Mouse (Mus musculus): ENCODE results near the gene Ppp6r1.

Gene Ppp6r1

DNA sequence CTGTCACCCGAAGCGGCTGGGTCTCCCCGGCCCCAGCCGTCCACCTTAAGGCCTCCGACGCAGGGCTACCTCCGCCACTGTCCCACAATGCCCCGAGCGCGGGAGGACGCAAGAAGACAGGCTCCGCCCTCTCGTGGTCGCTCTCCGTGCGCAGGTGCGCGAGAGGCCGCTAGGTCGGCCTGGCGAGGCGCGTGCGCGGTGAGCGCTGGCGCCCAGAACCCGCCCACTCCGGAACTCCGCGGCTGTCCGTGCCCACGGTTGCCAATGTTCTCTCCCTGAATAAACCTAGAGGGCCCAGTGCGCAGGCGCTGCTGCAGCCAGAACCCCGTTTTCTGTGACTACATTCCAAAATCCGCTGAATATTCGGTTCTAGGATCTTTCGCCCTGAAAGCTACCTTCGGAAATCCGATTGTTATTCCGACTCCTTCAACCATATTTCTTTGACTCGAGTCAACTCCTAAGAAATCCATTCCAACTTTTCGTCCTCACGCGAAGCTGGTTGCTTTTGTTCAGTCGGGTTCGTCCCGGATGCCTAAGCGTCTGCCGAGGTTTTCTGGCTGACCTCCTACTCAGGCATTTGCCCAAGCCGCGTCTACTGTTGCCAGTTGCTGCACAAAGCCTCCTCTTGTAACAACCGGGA is at the start of gene Ppp6r1:
Gene Ppp6r1, minus strand, starts transcription at position 108 of the 640 bp plus-strand sequence.
- peak; percentile 96 for DNase-seq (ENCODE audit: low read depth, low spot score)

DNA sequence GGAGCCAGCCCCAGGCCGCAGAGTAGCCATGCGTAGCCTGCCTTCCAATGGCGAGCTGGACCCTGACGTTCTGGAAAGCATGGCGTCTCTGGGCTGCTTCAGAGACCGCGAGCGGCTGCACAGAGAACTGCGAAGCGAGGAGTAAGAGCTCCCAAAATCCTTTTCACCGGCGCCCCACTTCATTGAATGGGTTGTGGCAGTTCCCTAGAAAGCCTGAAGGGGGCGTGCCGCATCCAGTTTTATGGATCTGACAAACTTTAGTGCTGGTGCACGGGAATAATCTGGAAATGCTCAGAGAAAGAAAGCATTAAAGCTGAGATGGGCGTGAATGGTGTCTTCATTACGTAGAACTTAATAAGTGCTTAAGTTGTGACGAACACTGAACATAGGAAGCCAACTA is 46.3 kb upstream of the Ppp6r1 start:
- DNase-seq (ENCODE audit: low read depth, low spot score), result peak; percentile 88

DNA sequence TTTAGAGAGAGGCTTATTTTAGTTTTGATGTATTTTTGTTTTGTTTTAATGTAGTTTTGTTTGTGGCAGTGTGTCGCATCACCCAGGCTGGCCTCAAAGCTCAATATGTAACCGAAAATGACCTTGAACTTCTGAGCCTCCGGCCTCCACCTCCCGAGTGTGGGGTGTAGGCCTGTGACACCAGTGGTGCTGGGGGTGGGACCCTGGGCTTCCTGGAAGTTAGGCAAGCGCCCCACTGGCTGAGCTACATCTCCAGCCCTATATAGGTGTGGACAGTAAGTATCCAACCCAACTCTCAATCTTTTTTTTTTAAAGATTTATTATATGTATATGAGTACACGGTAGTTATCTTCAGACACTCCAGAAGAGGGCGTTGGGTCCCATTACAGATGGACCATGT is 44.4 kb upstream of the Ppp6r1 start:
- peak; percentile 71 for DNase-seq (ENCODE audit: low read depth, low spot score)

DNA sequence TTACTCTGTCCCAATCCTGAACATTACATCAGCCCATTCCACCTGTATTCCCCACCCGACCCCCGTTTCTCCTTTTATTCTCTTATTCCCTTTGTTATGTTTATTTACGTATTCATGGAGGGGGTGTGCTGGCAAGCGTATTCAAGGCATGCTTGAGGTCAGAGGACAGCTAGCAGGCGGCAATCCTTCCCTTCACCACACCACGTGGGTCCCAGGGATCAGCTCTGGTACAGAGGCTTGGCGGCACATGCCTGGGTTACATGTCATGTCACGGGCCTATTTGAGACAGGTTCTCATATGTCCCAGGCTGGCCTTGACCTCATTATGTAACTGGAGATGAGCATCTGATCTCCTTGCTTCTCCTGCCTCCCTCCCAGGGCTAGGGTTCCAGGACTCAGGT is 43.5 kb upstream of the Ppp6r1 start:
- DNase-seq (ENCODE audit: low read depth, low spot score), result peak; percentile 94

DNA sequence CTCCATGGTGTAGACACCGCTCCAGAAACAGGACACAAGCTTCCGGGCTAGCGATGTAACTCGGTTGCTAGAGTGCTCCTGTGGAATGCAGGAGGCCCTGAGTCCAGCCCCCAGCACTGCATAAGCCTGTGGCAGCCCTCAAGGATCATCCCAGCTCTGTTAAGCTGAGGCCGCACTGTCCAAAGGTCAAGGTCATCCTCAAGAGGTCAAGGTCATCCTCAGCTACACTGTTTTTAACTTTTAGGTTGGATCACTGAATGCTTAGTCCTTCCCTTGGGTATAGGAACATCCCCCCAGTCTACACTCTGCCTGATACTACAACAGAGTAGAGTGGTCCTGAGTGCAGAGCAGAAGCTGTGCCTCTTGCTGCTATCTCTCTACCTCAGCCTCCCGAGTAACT is 34.2 kb upstream of the Ppp6r1 start:
- peak; percentile 89 for DNase-seq (ENCODE audit: low read depth, low spot score)

DNA sequence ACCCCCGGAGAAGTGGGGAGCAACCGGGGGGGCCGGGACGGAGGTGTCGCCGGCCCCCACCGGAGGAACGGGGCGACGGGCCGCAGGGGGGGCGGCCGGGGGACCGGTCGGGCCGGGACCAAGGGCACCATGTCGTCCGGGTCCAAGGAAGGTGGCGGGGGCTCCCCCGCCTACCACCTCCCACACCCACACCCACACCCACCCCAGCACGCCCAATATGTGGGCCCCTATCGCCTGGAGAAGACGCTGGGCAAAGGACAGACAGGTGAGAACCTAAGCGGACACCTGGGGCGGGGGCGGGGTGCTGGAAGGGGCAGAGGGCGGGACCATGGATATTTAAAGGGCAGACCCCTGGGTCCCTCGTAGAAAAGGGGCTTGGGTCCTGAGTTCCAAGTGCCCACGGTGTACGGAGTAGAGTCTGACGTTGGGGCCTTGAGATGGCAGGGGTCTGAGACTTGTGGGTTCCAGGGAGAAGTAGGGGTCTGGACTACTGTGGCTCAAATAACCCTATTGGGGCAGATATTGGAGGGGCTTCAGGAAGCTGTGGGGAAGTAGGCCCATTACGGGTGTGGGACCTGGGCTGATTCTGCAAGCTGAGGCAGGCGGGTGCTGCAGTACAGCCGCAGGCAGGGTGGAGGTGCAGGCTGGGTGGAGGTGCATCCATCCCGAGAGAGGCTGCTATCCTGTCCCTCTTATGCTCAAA is 32.3 kb upstream of the Ppp6r1 start:
- no peak for DNase-seq (ENCODE audit: low read depth, low spot score)

DNA sequence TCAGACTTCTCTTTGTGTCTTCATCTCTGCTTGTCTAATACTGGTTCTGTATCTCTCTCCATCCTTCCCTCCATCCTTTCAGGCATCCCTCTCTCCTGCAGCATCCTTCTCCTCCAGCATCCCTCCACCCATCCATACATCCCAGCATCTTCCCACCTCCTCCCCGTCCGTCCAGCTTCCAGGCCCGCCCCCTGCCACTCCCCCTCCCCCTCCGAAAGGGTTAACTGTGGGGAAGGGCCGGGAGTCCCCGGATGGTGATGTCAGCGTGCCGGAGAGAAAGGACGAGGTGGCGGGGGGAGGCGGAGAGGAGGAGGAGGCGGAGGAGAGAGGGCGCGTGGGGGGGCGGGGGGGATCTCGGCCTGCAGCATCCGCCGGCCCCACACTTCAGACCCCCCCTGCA is 31.6 kb upstream of the Ppp6r1 start, which contains the start of gene Brsk1:
Gene Brsk1, plus strand, starts transcription at position 218 of the 400 bp plus-strand sequence.
- peak; percentile 92 for DNase-seq (ENCODE audit: low read depth, low spot score)

DNA sequence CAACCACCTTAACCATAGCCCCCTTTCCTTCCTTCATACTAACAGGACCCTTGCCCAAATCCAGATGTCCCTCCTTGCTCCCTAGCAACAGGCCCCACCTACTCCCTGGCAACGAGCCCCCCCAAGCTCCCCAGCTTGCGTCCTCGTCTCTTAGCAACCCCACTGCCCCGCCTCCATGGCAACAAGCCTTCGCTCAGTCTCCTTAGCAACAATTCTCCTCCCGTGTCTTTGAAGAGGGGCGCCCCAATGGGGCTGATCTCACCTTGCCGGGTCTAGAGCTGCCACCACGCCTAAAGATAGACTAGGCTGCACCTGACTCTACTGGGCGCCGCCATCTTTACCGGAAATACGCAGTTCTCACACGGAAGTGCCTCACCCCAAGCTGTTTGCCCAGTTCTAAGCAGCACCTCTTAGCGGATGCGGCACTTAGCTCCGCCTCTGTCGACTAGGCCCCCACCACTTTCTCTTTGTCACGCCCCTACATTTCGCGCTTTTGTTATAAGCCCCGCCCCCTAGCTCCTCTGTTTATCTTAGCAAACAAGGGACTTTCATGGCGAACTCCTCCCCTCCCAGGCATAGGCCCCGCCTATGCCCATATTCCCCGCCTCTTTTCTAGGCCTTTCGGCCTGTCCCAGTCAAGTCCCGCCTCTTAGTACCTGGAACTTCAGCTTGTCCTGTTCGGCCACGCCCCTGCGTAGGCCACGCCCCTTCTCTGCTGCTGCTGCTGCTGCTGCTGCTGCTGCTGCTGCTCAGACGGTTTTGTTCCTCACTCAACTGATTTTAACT is 26.0 kb upstream of the Ppp6r1 start, which contains the start of gene Hspbp1:
Gene Hspbp1, minus strand, starts transcription at position 437 of the 786 bp plus-strand sequence.
- peak; percentile 100 for DNase-seq (ENCODE audit: low read depth, low spot score)

DNA sequence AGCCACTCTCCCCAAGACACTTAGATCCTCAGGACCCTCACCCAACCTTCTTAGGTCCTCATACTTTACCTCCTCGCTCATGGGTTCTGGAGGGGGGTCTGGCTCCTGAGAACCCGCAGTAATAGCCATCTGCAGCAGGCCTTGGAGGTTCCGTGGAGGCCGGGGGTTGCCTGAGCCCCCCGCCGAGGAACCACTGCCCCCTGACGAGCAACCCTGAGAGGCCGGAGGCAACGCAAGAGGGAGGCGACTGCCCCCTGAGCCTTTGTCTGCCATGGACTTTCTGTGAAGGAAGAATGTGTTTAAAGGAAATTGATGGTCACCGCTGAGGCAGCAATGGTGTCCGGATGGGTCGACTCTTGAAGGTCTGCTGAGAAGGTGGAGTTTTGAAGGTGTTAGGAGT is 25.4 kb upstream of the Ppp6r1 start:
- no peak for DNase-seq (ENCODE audit: low read depth, low spot score)

DNA sequence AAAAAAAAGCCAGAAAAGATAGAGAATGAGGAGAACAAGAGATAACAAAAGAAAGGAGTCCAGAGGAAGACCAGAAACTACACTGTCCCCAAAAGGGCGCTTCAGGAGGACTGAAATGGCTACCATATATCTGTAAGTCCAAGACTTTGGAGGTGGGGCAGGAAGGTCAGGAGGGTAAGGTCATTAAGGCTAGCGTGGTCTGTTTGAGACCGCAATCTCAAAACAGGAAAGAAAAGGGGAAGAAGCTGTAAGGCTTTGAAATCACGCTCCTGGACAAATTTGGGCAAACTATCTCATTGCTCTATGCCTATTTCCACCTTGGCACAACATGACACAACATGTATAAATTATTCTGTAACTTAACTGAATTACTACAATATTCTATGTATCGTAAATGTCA is 24.5 kb upstream of the Ppp6r1 start:
- DNase-seq (ENCODE audit: low read depth, low spot score), result no peak

DNA sequence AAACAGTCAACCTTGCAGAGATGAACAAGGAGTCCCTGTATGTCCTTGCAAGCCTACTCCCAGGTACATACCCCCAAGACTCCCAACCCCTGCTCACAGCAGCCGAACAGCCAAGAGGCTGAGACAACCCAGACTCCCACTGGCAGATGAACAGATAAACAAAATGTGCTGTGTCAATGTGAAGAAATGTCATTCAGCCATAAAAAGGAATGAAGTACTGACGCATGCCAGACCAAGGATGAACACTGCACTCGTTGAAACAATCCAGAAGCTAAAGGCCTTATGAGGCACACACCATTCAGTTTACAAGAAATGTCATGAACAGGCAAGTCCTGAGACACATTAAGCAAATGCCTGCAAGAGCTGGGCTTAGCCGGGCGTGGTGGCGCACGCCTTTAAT is 16.4 kb upstream of the Ppp6r1 start:
- no peak for DNase-seq (ENCODE audit: low read depth, low spot score)

DNA sequence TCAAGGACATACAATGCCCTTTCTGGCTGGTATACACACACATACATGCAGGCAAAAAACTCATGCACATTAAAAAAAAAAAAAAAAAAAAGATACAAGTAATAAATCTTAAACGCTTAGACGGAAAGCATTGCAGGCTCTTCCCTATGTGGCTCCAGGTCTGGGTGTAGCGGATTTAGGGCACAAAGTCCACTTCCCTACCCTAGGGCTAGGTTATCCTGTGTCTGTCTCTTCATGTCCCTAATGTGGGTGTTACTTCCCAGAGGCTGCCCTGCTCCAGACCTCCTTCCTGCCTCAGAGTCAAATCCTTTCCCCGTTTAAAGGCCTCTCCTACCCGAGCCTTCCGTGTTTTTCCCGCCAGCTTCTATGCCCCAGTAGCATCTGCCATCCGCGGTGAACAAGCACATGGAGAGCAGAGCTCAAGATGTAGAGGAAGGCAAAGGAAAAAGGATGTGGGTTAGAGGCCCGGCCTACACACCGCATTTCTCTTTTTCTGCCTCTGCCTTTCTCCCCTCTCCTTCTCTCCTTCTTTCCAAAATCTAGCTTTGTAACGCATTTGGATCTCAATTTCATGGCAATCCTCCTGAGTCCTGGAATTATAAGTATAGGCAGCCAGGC is 15.4 kb upstream of the Ppp6r1 start:
- no peak for DNase-seq (ENCODE audit: low read depth, low spot score)

DNA sequence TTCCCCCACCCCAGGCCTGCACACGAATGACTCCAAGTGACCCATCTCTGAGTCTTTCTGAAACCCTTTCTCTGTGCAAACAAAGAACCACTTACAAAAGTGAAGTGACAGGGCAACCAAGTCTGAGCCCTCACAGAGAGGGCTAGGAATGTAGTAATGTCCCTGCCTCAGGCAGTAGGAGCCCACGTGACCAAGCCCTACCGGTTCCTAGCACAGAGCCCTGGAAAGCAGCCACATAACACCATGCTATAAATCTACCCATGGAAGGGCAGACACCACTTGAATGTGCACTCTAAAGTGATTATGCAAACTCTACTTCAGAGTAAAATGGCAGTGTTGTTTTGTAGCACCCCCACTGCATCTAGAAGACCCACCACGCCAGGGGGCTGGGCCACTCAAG is 13.1 kb upstream of the Ppp6r1 start:
- DNase-seq (ENCODE audit: low read depth, low spot score), result no peak

DNA sequence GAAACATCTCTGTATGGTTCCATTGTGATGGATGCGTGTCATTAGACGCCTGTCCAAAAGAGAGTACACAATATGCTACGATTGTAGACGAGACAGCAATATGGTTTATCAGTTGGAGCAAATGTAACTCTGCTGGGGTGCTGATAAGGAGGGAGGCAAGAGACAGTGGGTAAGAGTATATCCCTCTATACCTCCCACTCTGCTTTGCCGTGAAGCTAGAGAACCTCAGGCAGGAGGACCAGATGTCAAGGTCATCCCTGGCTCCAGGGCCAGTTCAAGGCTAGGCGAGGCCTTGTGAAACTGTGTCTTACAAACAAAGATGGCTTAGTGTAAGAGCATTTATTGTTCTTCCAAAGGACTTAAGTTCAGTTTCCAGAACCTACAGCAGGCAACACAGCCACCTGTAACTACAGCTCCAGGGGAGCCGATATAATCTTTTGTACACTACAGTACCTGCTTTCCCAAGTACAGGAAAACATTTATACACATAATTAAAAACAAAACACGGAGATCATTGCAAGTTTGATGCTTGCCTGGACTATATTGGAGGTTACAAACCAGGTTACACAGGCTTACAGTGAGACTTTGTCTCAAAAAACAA is 11.9 kb upstream of the Ppp6r1 start:
- no peak for DNase-seq (ENCODE audit: low read depth, low spot score)

DNA sequence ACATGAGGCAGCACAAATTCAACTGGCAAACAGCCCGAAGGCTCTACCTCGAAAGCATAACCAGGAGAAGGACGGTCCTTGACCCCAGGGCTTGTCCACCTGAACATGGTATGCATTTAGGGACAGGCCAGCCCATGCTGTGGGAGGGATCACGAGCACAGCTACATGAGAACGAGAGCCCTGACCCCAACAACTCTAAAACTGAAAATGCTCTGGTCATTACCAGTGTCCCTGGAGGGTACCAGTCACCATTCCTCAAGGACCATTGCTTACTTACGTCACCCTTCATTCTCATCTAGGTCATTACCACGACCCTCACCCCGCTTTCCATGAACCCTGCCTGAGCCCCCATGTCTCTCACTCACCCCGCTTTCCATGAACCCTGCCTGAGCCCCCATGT is 10.3 kb upstream of the Ppp6r1 start:
- no peak for DNase-seq (ENCODE audit: low read depth, low spot score)

DNA sequence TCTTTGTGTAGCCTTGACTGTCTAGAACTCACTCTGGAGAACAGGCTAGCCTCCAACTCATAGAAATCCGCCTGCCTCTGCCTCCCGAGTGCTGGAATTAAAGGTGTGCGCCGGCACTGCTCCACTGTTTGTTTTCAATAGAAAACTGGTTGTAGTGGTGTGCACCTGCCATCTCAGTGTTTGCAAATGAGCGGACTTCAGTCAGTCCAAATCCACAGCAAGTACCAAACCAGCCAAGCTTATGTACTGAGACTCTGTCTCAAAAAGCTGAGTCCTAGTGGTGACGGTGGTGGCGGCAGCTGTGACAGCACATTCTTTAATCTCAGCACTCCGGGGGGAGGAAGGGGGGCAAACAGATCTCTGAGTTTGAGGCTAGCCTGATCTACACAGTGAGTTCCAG is 9.7 kb upstream of the Ppp6r1 start:
- no peak for DNase-seq (ENCODE audit: low read depth, low spot score)

DNA sequence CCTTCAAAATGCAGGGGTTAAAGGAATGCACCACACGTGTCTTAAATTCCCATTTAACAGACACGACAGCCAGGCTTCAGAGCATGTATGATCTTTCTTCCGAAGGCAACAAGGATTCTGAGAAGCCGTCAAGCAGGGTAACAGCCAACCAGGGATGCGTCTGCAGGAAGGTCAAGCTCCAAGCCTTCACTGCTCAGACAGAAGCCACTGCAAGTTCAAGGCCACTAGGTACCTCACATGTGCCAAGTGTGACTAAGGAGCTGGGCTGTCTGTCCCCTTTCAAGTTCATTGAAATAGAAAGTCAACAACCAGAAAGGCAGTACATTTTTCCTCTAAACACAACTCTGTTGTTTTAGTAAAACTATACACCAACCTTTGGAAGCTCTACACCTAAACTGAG is 8.1 kb upstream of the Ppp6r1 start:
- DNase-seq (ENCODE audit: low read depth, low spot score), result no peak

DNA sequence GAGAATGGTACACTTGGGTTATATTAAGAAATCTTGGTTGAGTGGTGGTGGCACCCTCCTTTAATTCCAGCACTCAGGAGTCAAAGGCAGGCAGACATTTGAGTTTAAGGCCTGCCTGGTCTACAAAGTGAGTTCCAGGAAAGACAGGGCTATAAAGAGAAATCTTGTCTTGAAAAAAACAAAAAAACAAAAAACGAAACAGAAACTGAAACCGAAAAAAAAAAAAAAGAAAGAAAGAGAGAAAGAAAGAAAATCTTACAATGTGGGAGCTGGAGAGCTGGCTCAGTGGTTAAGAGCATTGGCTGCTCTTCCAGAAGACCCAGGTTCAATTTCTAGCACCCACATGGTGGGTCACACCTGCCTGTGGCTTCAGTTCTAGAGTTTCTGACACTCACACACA is 4.9 kb upstream of the Ppp6r1 start:
- DNase-seq (ENCODE audit: low read depth, low spot score), result no peak

DNA sequence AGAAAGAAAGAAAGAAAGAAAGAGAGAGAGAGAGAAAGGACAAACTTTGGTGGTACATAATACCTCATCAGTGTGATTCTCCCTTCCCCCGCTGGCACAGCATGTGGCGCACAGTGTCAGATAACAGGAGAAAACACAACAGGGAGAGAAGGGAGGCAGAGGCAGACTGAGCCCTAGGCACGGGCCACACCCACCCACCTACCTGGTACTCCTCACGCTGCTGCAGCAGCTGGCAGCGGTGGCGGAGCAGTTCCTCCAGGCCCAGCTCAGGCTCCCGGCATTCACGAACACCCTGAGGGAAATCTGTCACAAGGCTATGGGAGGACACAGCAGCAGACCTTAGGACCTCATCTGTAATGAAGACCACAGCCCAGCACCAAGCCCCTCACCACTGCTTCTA is 4.4 kb upstream of the Ppp6r1 start:
- DNase-seq (ENCODE audit: low read depth, low spot score), result no peak

DNA sequence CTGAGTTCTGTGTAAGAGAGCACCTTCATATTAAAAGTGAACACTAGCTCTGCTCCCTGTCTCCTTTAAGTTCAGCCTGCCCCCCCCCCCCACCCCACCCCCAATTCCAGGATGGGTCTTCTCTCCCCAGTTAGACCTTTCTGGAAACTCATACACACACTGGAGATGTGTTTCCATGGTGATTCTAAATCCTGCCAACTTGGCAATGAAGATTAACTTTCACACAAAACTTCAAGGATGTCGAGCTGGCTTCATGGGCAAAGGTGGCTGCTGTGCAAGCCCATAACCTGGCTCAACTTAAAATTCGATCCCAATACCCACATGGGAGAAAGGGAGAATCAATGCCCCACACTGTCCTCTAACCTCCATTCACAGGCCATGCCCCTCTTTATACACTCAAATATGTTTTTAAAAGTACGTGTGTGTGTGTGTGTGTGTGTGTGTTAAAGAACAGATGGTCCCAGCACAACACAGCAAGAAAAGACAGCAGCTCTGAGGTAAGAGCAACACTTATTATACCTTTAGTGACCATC is 1.2 kb upstream of the Ppp6r1 start:
- no peak for DNase-seq (ENCODE audit: low read depth, low spot score)

DNA sequence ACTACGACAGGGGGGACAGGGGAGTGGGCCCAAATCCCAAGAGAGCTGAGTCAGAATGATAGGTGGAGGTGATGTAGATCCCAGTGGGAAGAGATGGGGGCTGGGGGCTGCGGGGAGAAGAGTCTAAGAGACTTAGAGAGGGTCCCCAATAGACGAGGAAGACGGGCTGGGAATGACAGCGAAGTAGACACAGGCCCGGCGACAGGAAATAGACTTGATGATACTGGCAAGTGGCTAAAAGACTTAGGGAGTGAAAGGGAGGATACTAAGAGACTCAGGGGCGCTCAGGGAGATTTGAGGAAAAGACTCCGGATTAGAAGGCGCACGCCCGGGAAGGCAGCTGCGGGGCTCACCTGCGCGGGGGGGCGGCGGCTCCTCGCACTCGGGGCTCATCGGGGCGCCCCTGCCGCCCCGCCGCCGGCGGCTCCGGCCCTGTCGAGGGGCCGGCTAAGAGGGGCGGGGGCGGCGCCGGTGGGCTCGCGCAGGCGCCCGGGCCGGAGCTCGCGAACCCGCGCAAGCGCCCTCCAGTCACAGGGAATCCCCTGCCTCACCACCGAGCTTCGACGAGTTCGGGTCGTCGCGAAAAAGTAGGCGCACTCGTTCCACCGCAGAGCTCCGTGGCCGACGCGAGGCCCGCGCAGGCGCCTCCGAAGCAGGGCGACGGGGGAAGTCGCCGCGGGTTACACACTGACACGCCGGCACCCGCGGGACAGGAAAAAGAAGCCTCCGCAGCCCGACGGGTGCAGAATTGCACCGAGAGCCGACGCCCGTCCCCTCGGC is 501 bp downstream of the Ppp6r1 start:
- peak; percentile 37 for DNase-seq (ENCODE audit: low read depth, low spot score)

Data from R1 (cell line).